Mouse (Mus musculus): Measurements from ENCODE around the gene Acot7.
A peak's percentile ranks its signal among the peaks of the same experiment; 100 is the strongest.

Acot7 gene

DNA sequence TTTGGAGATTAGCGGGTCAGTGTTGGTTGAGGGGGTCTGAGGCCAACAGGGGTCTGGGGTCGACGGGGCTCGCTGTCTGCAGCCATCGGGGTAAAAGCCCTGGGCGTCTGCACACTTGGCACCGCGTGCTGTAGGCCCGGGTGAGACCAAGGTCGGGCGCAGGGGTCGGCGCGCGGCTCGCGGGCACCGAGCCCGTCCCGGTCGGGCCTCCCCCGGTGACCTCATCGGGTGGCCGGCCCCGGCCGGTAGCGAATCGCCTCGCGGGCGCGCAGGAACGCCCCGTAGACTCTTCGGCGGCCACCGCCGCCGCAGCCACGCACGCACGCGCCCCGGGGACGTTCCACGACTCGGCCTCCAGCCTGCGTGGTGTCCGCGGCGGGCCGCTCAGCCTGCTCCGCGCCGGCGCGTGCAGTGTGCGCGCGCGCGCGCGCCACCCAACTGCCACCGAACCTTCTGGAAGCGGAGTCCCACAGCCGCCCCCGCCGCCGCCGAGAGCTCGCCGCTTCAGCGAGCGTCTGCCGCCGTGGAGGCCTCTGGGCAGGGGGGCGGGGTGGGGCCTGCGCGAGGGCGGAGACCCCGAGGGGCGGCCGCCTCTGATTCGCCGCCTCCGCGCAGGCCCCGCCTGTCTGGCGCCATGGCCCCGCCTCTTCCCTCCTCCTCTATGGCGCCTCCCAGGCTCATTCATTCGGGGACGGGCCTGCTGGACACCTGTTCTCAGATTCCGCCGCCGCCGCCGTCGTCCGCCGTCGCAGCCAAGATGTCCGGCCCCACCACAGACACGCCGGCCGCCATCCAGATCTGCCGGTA lies at the start of gene Acot7:
TSS of gene Acot7 (plus strand) at position 598 of the 807 bp plus-strand sequence.
- DNase-seq (ENCODE audit: low spot score), result peak; percentile 75

DNA sequence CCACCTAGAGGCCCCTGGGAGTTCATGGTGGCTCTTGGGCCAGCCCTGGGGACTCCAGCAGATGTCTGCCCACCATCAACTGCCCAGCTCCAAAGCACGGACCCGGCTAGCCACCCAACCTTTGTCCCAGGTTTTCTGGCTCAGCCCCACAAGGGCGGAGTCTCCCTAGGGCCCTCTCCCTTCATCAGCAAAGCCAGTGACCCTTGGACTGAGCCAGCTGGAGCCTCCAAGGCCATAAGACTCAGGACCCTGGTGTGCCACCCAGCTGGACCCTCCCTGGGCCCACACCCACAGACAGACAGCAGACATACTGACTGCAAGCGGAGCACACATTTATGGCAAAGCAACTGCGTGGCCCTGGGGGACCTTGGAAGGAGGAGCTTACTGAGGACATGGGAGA lies 49.1 kb upstream of the Acot7 start:
- DNase-seq (ENCODE audit: low spot score), result no peak

DNA sequence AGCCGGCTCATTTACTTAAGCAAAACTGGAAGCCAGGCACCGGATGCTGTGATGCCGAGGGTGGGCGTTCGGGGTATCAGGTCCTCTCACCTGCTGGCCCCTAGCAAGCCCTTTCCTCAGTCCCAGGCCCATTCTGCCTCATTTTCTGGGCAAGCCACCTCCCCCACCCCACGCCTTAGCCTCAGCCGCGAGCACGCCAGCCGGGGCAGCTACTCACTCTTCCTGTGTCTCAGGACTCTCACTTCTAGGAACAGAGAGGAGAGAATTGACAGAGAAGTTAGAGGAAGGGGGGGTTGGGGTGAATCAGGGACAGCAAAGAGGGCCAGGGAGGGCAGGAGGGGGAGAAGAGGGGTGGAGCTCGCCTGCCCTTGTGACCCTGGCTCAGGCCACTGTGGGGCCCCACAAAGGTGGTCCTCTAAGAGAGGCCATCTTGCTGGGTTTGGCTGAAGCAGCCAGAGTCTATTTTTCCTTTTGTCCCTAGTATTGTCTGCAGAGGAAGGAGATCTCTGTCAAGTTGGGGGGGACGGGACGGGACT lies 48.5 kb upstream of the Acot7 start:
- no peak for DNase-seq (ENCODE audit: low spot score)

DNA sequence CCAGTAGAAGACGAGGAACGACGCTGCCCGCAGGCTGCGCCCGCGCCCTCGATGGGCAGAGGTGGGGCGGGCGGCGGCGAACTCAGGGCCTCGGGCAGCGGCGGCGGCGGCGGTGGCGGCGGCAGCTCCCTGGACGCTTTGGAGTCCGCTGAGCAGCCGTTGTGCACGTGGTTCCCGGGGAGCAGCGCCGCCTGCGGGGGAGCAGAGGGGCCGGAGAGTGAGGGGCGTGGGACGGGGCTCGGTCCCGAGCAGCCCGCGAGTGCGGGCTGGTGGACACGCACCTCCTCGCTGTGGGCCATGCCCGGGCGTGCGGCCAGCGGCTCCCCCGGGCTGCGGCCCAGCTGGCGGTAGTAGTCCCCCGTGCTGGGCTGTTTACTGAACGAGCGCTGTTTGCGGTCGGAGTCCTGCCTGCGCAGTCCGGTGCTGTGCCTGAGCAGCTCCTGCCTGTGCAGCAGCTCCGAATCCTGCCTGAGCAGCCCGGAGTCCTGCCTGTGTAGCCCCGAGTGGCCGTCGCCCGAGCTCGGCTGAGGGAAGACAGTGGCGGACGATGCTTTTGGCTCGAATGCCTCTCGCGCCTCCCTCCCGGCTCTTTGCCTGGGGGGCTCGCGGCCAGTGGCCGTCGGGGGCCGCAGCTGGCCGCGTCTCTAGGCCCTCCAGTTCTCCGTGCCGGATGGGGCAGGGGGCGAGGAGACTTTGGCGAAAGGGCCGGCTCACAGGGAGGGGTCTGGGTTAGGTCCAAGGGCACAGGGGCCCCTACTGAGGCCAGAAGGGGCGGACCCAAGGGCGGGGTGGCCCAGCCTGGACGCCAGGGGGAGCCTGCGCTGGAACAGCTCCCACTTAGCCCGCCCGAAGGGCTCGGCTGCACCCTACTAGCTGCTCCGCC lies 46.9 kb upstream of the Acot7 start:
- no peak for DNase-seq (ENCODE audit: low spot score)

DNA sequence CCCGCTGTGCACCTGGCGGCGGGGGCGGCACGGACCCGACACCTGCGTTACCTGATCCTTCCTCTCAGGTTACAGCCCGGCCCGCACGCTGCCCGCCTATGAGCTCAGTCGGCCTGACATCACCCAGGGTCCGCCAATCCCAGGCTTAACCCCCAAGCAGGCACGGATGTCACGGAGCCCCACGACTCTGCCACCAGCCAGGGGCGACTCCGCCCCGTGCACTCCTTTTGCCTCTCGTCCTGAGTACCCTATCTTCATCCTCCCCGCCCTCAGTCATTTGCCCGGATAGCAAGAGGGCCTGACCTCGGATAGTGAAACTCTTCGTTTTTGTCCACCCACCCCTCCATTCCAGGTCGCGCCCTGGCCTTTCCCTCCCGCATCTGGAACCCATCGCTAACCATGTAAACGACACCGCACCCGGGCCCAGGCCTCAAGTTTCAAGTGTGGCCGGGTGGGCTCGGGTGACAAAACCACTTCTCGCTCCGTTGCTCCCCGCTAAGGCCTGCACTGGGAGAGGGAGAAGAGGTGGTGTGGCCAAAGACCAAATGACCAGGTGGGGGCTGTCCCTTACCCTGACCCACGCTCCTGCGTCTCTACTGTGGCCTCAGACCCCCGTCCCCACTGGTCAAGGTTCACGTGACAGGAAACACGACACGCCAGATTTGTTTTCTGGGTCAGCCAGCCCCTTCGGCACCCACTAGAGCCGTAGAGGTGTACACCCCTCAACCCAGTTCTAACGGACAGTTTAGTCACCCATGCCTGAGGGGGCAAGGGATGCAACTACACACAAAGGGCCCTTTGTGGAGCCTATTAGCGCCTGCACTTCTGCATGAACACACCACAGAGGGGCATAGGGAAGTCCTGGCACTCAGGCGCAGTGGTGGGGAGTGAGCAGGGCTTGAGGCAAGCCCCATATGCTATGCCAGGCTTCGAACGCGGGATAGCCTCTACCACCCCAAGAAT lies 45.8 kb upstream of the Acot7 start:
- DNase-seq (ENCODE audit: low spot score), result no peak

DNA sequence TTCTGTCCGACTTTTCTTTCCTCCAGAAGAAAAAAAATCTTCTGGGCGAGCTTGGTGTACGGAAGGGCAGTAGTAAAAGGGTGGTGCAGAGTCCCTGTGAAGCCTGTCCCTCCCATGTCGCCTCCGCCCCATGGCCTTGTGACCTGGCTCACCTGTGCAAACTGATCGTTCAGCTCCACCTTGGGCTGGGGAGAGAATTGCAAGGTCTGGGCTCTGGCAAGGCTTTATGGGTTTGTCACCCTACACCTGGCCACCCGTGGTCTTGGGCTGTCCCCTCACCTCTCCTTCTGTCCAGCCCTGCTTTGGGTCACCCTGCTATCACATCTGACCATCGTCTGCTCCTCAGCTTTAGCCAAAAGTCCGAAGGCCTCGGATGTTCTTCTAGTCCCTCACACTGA lies 45.2 kb upstream of the Acot7 start:
- DNase-seq (ENCODE audit: low spot score), result no peak

DNA sequence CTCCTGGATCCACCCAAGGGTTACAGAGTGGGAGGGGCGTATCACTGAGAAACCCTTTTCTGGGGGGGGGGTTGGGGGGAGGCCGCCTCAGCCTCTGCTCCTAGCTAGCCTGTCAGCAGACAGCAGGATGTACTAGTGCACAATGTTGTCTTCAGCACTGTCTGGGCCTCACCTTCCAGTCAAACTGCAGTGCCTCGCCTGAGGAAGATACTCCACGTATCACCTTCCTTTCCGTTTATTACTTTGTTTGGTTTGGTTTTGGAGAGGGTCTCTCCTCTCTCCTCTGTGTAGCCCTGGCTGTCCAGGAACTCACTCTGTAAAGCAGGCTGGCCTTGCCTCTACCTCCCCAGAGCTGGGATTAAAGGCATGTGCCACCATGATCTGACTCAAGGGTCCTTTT lies 44.7 kb upstream of the Acot7 start:
- no peak for DNase-seq (ENCODE audit: low spot score)

DNA sequence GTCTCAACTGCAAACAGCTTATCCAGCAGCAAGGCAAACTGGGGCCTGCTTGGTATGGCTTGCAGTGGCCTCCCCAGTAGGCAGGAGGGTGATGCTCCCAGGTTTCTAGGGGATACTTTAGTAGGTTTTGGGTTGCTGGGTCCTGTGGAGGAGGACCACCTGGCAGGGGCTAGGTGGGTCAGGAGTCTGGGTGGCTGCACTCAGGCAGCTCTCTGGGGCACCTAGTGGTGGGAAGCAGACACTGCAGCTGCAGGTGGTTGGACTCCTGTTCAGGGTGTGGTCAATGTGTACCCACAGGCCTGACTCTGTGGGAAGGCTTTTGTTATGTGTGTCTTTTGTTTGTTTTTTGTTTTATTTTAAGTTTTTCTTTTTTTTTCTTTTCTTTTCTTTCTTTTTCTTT lies 43.4 kb upstream of the Acot7 start:
- no peak for DNase-seq (ENCODE audit: low spot score)

DNA sequence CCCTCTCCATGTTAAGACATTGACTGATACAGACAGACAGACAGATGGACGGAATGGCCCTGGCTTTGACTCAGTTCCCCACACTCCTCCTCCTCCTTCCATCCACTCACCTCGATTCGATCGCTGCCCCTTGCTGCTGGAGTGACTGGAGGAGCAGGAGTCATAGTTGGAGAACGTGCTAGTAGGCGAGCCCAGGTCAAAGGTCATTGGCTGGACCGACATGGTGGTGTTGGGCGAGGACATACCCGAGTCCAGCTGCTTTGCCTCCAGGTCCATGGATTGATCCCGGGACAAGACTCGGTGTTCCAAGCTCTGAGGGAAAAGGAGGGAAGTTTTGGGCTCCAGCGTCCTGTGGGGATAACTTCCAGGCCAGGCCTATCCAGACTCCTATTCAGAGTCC lies 42.6 kb upstream of the Acot7 start:
- no peak for DNase-seq (ENCODE audit: low spot score)

DNA sequence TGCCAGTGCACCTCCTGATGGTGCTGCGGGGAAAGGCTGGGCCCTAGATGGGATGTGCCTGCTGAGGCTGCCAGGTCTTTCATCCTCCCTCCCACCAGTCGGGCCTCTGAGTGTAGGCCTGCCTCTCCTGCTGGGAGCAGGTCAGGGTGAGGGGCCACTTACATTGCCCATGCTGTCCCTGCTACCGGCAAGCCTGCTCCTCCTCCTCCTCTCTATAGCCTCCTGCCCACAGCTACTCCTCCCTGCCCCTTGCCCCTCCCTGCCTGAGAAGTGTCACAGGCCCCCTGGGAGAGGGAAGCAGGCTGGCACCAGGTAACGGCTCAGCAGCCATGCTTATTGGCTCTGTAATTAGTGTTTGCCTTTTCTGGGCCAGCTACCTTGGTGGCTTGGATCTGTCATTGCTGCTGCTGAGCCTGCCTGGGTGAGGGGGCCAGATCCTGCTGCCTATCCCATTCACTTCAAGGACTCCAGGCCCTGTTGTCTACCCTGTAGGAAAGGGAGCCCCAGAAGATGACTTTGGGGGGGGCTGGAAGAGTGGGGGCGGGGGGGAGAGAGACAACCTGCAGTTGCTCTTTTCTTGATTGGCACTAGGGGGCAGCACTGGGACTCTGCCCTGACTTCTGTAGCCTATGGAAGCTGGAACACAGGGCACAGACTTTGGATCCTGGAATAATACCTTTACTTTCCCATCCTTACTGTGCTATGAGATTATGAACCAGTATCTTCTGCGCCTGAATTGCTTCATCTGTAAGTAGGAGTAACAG lies 41.6 kb upstream of the Acot7 start:
- DNase-seq (ENCODE audit: low spot score), result no peak

DNA sequence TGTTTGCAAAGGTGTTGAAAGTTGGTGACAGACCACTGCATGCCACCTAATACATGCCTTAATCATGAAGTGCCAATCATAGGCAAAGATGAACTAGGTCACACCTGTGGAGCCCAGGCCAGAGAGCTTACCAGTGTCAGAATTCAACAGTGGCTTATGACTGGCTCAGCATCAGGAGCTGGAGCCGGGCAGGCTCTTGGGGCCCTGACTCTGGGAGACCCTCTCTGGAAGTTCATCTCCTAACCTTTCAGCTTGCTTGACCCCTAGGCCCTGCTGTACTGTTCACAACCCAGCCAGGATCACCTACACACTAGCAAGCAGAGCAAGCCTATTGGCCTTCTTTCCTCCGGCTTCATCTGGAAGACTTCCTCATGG lies 41.1 kb upstream of the Acot7 start:
- no peak for DNase-seq (ENCODE audit: low spot score)

DNA sequence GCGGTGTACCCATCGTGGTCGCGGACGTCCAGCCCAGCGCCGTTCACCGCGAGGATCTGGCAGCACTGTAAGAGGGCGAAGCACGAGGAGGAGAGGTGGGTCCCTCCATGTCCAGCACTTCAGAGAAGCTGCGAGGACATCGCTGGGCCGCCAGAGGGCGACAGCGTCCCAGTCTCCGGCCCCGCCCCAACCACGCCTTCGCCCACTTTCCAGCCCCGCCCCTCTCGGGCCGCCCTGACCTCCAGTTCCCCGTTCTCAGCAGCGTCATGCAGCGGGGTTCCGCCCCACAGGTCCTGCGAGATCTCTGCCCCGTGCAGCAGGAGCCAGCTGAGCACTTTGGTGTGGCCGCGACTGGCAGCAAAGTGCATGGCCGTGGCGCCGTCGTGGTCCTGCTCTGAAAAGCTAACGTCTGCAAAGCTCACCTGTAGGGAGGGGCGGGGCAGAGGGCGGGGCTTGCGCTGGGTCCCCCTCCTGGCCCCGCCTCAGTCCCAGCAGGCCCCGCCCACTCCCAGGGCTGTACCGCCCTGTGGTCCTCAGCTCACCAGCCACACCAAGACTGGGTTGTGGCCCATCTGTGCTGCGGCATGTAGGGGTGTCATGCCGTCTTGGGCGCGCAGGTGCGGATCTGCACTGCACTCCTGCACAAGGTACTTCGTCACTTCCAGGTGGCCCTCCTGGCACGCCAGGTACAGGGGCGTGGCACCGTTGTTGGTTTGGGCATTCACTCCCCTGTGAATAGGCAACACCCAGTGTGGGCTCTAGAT lies 39.3 kb upstream of the Acot7 start:
- peak; percentile 54 for DNase-seq (ENCODE audit: low spot score)

DNA sequence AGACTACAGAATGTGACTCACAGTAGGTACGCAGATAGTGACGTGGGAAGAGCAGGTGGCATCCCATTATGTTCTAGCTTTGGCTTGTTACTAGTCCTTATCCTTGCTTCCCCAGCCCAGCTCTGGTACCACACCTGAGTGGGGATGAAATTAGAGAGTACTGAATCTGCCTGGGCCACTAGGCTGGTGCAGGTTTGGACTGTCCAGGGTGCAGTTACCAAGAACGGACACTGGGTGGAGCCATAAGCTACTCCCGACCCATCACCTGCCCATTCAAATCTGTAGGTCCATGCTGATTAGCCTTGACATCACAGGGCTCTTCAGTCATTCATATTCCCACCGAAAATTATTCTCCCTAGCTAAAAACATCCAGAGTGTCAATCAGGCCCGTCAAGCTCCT lies 37.5 kb upstream of the Acot7 start:
- no peak for DNase-seq (ENCODE audit: low spot score)

DNA sequence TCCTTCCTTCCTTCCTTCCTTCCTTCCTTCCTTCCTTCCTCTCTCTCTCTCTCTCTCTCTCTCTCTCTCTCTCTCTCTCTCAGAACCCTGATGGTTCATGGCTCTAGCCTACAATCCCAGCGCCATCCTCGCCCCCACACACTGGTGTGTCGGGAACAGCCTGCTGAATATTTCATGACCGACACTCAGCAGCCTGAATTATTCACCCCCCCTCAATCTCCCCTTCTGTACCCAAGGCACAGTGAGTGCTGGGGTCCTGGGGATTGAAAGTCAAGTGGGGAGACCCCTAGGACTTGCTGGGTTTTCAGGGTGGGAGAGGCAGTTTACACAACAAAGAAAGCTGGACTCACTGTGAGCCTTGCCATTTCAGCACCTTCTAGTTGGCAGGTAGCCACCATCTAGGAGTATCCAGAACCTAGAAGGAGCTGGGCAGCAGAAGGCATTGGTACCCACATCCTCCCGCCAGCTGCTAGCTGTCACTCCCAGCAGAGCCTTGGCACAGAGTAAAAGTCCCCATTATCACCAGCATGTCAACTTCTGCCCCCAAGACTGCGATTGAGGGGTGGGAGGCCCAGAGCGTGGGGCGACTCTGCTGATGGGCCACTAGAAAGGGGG lies 36.3 kb upstream of the Acot7 start:
- no peak for DNase-seq (ENCODE audit: low spot score)

DNA sequence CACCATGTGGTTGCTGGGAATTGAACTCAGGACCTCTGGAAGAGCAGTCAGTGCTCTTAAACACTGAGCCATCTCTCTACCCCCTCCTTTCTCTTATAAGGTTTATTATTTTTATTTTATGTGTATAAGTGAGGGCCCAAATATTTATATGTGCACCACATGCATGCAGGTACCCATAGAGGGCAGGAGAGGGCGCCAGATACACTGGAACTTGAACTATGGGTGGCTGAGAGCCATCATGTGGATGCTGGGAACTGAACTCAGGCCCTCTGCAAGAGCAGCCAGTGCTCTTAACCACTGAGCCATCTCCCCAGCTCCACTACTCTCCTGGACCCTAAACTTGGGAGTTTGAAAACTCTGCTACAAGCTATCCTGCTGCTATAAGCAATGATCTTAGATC lies 34.3 kb upstream of the Acot7 start:
- DNase-seq (ENCODE audit: low spot score), result no peak

DNA sequence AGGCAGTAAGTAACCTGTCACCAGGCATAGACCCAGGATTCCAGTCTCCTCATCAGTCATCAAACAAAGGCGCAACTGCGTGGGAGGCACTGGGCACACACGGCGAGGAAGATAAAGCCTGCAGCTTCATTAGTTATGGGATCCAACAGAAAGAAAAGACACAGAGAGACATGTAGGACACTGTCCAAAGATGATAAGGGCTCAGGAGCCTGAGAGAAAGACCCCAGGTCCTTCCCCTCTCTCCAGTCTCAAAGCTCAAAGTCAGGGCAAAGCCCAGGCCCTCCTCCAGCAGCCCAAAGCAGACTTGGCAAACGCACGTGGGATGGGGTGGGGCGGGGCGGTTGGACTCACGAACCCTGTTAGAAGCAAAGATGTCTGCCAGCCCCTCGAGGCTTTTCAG lies 32.5 kb upstream of the Acot7 start:
- no peak for DNase-seq (ENCODE audit: low spot score)

DNA sequence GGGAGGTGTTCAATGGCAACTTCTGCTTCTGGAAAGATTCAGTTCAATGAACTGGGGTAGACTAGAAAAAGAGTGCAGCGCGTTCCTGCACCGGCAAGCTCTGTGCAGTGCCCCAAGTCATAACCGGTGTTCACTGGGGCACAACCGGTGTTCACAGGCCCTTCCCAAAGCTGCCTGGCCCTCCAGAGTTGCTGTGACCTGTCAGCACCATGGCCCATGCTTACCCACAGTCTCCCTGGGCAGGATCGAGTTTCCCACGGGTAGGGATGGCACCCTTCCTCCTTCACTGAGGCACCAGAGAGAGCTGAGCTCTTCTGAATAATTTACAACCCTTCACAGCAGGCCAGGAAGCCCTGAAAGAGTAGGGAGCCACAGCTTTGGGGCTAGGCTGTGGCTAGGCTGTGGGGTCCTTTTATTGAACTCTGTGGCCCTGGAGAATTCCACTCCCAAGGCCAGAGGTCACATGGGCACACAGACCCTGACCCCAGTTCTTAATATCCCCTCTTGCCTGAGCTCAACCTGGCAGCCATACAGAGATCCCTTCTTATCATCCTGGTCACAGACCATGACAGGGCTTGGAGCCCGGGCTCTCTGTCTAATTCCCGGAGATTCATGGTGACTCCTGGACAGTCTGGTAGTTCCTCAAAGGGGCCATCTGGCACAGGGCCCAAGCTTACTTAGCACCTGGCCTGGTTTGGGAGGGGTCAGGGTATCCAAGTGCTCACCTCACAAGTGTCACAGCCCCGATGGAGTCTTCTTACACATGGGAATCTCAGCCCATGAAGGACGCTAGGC lies 31.7 kb upstream of the Acot7 start:
- DNase-seq (ENCODE audit: low spot score), result no peak

DNA sequence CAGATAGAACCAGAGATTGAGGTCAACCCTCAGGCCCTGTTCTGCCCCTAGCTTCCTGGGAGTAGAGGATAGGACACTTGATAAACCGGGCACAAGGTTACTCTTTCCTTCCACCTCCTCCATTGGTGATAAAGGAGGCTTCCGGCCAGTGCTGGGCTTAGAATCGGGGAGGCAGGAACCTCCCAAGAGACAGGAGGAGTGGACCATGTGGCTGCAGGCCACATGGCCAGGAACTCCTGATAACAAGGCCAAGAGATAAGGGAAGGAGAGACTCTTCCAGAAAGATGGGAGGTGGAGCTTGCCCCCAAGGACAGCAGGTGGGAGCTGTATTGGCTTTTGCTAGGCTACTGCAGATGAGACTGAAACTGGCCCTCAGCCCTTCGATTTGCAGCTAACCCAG lies 27.4 kb upstream of the Acot7 start:
- no peak for DNase-seq (ENCODE audit: low spot score)

DNA sequence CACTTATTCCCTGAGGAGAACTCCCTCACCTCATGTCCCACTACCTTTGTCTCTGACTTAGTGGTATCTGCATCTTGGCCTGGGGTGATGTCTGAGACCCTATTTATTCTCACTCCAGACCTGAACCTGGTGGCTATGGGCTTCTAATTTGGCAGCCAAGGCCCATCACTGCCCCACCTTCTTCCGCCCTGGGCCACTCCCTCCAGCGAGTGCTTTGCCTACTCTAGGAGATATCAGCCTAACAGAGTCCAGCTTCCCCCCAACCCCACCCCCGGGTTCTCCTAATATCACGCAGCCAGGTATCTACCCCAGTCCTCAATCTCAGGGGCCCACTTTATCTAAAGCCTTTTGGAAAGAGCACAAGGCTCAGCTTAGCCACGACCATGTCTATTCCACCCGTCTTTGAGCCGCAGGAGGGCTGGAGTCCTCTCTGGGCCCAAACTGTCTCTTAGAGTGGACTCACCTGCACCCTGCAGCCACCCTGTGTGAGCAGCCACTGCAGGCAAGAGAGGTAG lies 26.4 kb upstream of the Acot7 start:
- no peak for DNase-seq (ENCODE audit: low spot score)
